Mouse (Mus musculus) embryonic facial prominence, embryonic 11.5 days (tissue): ENCODE results near the gene Heatr6. TPM values are rescaled to one million over a fixed set of nuclear protein-coding genes. Genes with fewer than 3 reads are reported as not detected.

ENCODE experiments used
- ATAC-seq: fragments of 200-750 bp; cut with Nextera tagmentation; replicated peaks from 2 replicates; pipeline ENCODE4 v1.8.0; 2017; ENCODE audit warnings: low read depth; ENCODE audit not compliant: insufficient number of reproducible peaks, low FRiP score, low TSS enrichment
- DNase-seq: peaks from one replicate; pipeline ENCODE4 v3.0.0-alpha.2; 2015; ENCODE audit warnings: low spot score
- H3K27ac ChIP-seq: fragments of 300-500 bp; sonication (generic); replicated peaks from 2 replicates; pipeline ENCODE4 v1.5.1; 2014; ENCODE audit warnings: mild to moderate bottlenecking, low read depth, low read length, control low read depth
- H3K27me3 ChIP-seq: fragments of 300-500 bp; sonication (generic); 2 replicates; pipeline ENCODE4 v1.6.1; 2014; ENCODE audit warnings: mild to moderate bottlenecking, low read length, moderate library complexity, mixed read lengths; ENCODE audit not compliant: control insufficient read depth, insufficient read depth
- H3K36me3 ChIP-seq: fragments of 300-500 bp; sonication (generic); replicated peaks from 2 replicates; pipeline ENCODE4 v1.6.1; 2014; ENCODE audit warnings: low read depth, mild to moderate bottlenecking, low read length, moderate library complexity, mixed read lengths; ENCODE audit not compliant: control insufficient read depth, insufficient read depth
- H3K4me1 ChIP-seq: fragments of 300-500 bp; sonication (generic); 2 replicates; pipeline ENCODE4 v1.6.1; 2014; ENCODE audit warnings: low read length, mixed read lengths; ENCODE audit not compliant: control insufficient read depth, insufficient read depth
- H3K4me2 ChIP-seq: fragments of 300-500 bp; sonication (generic); 2 replicates; pipeline ENCODE4 v1.6.1; 2014; ENCODE audit warnings: low read depth, mild to moderate bottlenecking, control low read depth, low read length, moderate library complexity
- H3K4me3 ChIP-seq: fragments of 300-500 bp; sonication (generic); 2 replicates; pipeline ENCODE4 v1.5.1; 2014; ENCODE audit warnings: low read depth, low read length, control low read depth
- H3K9ac ChIP-seq: fragments of 300-500 bp; sonication (generic); replicated peaks from 2 replicates; pipeline ENCODE4 v1.6.1; 2014; ENCODE audit warnings: mild to moderate bottlenecking, control low read depth, low read length
- H3K9me3 ChIP-seq: fragments of 300-500 bp; sonication (generic); replicated peaks from 2 replicates; pipeline ENCODE4 v1.6.1; 2016; ENCODE audit warnings: mild to moderate bottlenecking, low read length, inconsistent platforms, mixed read lengths; ENCODE audit not compliant: control insufficient read depth
- WGBS: fragments of 180-500 bp; shearing (Covaris S2); extraction: QIAGEN DNeasy Blood & Tissue Kit; methylation state at CpG from one replicate; pipeline ENCODE4 v1.1.7; 2014; 5-methylcytosine and 5-hydroxymethylcytosine counted together
- polyA plus RNA-seq: library from polyadenylated mRNA; unstranded; fragments of >200 nt; fragmentation: Nextera tagmentation; extraction: Ambion mirVana; gene quantifications from 2 replicates; pipeline ENCODE4 v1.2.1, GENCODE M21; 2014

The Heatr6 gene
- 21.6 and 22.3 TPM in 2 replicates for polyA plus RNA-seq

GRCm38 (mm10) chr11:83753581-83754181, at the start of gene Heatr6:
Gene Heatr6 (plus strand): TSS chr11:83753696.
- peak within 1 kb of the TSS; percentile 61; the same call in 1 of the 2 replicates for H3K27ac ChIP-seq
- ATAC-seq (peak; percentile 92), DNase-seq (peak; percentile 94)
- H3K4me3 ChIP-seq = peak within 1 kb of the TSS; percentile 88
- no peaks in the 10 kb centered on the region for H3K27me3 ChIP-seq
- no peaks in the 10 kb centered on the region; the same call in 1 of the 2 replicates for H3K36me3 ChIP-seq
- H3K4me2 ChIP-seq = peak within 1 kb of the TSS; percentile 71
- 0% methylated on average over 45 of the region's 47 CpGs for WGBS
- no peaks in the 10 kb centered on the region for H3K4me1 ChIP-seq
- H3K9me3 ChIP-seq = no peaks in the 10 kb centered on the region
- peak within 1 kb of the TSS; percentile 91 for H3K9ac ChIP-seq

GRCm38 (mm10) chr11:83703705-83704104, 49.8 kb upstream of the Heatr6 start, which contains the start of gene Wfdc17:
Gene Wfdc17 (plus strand): TSS chr11:83703991.
- H3K4me1 ChIP-seq = no peaks in the 10 kb centered on the region
- no peaks in the 10 kb centered on the region for H3K36me3 ChIP-seq
- no peak within 1 kb of the TSS for H3K4me2 ChIP-seq
- H3K27ac ChIP-seq = no peak within 1 kb of the TSS
- DNase-seq (no peak), ATAC-seq (no peak)
- H3K9ac ChIP-seq = no peak within 1 kb of the TSS
- H3K4me3 ChIP-seq = no peak within 1 kb of the TSS
- no peaks in the 10 kb centered on the region for H3K9me3 ChIP-seq
- 69% methylated on average over 1 of the region's 1 CpGs for WGBS
- no peaks in the 10 kb centered on the region for H3K27me3 ChIP-seq

DNA sequence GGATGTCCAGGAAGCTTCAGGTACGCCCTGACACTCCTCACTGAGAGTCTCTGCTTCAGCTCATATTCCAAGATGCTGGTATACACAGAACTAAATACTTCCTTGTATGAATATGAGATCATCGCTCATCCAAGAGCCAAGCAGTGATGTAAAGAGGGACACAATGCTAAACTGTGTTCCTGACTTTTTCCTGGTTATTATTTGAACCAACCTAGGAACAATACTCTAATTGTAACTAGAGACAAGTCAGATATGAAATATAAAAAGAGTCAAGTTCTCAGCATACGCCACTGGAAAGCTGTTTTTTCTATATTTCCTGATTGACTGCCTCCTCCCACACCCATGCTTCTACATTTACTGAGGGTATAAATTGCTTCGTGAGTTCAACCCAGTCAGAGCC, 44.8 kb upstream of the Heatr6 start, which contains the start of gene Wfdc18:
TSS of gene Wfdc18 (plus strand) at position 301 of the 400 bp plus-strand sequence.
- Histone ChIP-seq H3K9me3 (no peaks in the 10 kb centered on the region), H3K36me3 (no peaks in the 10 kb centered on the region), H3K4me1 (no peaks in the 10 kb centered on the region), H3K27ac (no peak within 1 kb of the TSS), H3K9ac (no peak within 1 kb of the TSS), H3K27me3 (no peaks in the 10 kb centered on the region), H3K4me2 (no peak within 1 kb of the TSS), H3K4me3 (no peak within 1 kb of the TSS)
- ATAC-seq (no peak), DNase-seq (no peak)
- WGBS = 73% methylated on average over 4 of the region's 4 CpGs

DNA sequence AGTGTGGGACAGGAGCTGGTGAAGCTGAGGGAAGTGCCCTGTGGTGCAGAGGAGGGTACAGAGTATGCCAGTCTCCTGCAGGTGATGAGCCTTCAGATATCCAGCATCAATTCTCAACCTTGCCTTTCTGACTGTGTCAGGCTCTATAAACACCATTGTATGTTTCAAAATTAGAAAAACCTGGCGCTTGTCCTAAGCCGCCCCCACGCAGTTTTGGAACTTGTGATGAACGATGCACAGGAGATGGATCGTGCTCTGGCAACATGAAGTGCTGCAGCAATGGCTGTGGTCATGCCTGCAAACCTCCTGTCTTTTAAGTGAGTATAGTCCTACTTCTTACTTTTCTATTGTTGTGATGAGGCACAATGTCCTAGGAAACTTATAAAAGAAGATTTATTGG, 43.8 kb upstream of the Heatr6 start:
- WGBS = 87% methylated on average over 5 of the region's 5 CpGs
- no peaks in the 10 kb centered on the region for H3K27me3 ChIP-seq
- H3K4me1 ChIP-seq = no peaks in the 10 kb centered on the region
- H3K9me3 ChIP-seq = no peaks in the 10 kb centered on the region
- DNase-seq (no peak), ATAC-seq (no peak)
- H3K36me3 ChIP-seq = no peaks in the 10 kb centered on the region
- H3K4me3 ChIP-seq = no peak overlapping the region
- no peak overlapping the region for H3K9ac ChIP-seq
- H3K27ac ChIP-seq = no peak overlapping the region
- H3K4me2 ChIP-seq = no peak overlapping the region

DNA sequence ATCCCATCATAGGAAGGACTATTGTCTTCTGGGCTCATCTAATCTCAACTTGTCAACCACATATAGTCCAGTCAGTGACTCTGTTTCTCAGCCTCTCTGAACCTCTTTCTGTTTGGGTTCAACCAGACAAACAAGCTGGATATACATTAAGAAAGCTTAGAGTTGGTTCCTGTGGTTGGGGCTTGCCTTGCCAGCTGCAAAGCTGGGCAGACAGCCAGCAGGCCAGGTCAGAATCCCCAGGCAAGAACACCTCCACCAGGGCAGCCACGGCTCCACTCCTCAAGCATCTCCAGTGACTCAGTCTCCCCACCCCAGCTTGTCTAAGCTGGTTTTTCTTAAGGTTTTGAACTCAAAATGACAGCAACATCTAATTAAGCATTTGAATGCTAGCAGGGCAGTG, 40.8 kb upstream of the Heatr6 start:
- H3K4me3 ChIP-seq = no peak overlapping the region
- H3K27me3 ChIP-seq = no peaks in the 10 kb centered on the region
- H3K36me3 ChIP-seq = no peaks in the 10 kb centered on the region
- no peak overlapping the region for H3K4me2 ChIP-seq
- H3K9me3 ChIP-seq = no peaks in the 10 kb centered on the region
- 86% methylated on average over 1 of the region's 1 CpGs for WGBS
- no peak for ATAC-seq
- no peak overlapping the region for H3K9ac ChIP-seq
- DNase-seq = no peak
- no peak overlapping the region for H3K27ac ChIP-seq
- no peaks in the 10 kb centered on the region for H3K4me1 ChIP-seq

DNA sequence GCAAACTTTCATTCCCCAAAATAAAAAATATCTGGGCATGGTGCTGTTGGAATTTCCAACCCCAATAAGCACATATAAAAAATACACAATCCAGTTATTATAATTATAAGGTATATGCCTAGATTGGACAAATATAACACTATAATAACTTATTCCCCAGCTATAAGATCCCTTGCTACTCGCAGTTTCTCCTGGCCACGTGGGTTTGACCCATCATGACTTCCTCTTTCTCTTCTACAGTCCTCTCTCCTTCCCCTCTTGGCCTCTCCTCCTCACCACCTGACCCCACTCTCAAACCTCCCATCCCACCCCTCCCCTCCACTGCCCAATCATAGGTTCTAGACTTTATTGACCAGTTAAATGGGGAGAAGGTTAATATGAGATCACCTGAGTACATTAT, 39.6 kb upstream of the Heatr6 start:
- ATAC-seq (no peak), DNase-seq (no peak)
- Histone ChIP-seq H3K9ac (no peak overlapping the region), H3K9me3 (no peaks in the 10 kb centered on the region), H3K4me1 (no peaks in the 10 kb centered on the region), H3K27me3 (no peaks in the 10 kb centered on the region), H3K4me2 (no peak overlapping the region), H3K36me3 (no peaks in the 10 kb centered on the region), H3K4me3 (no peak overlapping the region), H3K27ac (no peak overlapping the region)
- WGBS = 79% methylated on average over 2 of the region's 2 CpGs

- Histone ChIP-seq H3K9me3 (no peaks in the 10 kb centered on the region), H3K36me3 (no peaks in the 10 kb centered on the region), H3K4me1 (no peaks in the 10 kb centered on the region), H3K4me3 (no peak overlapping the region), H3K4me2 (no peak overlapping the region), H3K27ac (no peak overlapping the region), H3K9ac (no peak overlapping the region), H3K27me3 (no peaks in the 10 kb centered on the region)
- no peak for DNase-seq
- WGBS = 80% methylated on average over 6 of the region's 6 CpGs
- ATAC-seq = no peak
Measured at GRCm38 (mm10) chr11:83717042-83717665, 36.3 kb upstream of the Heatr6 start.

- DNase-seq (no peak), ATAC-seq (no peak)
- H3K36me3 ChIP-seq = no peaks in the 10 kb centered on the region
- H3K9me3 ChIP-seq = no peaks in the 10 kb centered on the region
- H3K27ac ChIP-seq = no peak overlapping the region
- H3K4me1 ChIP-seq = no peaks in the 10 kb centered on the region
- no peaks in the 10 kb centered on the region for H3K27me3 ChIP-seq
- H3K4me3 ChIP-seq = no peak overlapping the region
- H3K9ac ChIP-seq = no peak overlapping the region
- no peak overlapping the region for H3K4me2 ChIP-seq
Measured at GRCm38 (mm10) chr11:83720766-83721165, 32.7 kb upstream of the Heatr6 start.
